Mouse (Mus musculus) spleen, adult 2 months (tissue): ENCODE results near the gene Mettl24. TPM values are rescaled to one million over a fixed set of nuclear protein-coding genes. Genes with fewer than 3 reads are reported as not detected.

Experiments
- DNase-seq, 2 experiments: peaks; one replicate each; pipeline versions ENCODE4 v3.0.0 to v3.0.0-alpha.2; 2012 to 2021; ENCODE audit warnings: low spot score in 2 of 2, low read depth in 1 of 2
- H3K27ac ChIP-seq: fragments of 200-500 bp; 2 replicates; pipeline ENCODE4 v1.5.1; 2012; ENCODE audit warnings: low read length, inconsistent platforms; ENCODE audit not compliant: insufficient read depth
- H3K27me3 ChIP-seq: fragments of 200-500 bp; 2 replicates; pipeline ENCODE4 v1.6.1; 2012; ENCODE audit warnings: mild to moderate bottlenecking, moderate library complexity, low read length, inconsistent platforms; ENCODE audit not compliant: control insufficient read depth, insufficient read depth
- H3K36me3 ChIP-seq: fragments of 200-500 bp; 2 replicates; pipeline ENCODE4 v1.6.1; 2012; ENCODE audit warnings: mild to moderate bottlenecking, low read length, inconsistent platforms; ENCODE audit not compliant: control insufficient read depth, insufficient read depth
- H3K4me1 ChIP-seq: fragments of 200-500 bp; 2 replicates; pipeline ENCODE4 v1.6.1; 2011; ENCODE audit warnings: inconsistent platforms; ENCODE audit not compliant: control insufficient read depth, insufficient read depth, insufficient read length
- H3K4me3 ChIP-seq: fragments of 200-500 bp; 2 replicates; pipeline ENCODE4 v1.5.1; 2011; ENCODE audit warnings: mild to moderate bottlenecking, inconsistent platforms; ENCODE audit not compliant: insufficient read depth, insufficient read length; ENCODE audit errors: extremely low read depth
- CTCF ChIP-seq: fragments of 200-500 bp; IDR thresholded peaks from 2 replicates; pipeline ENCODE4 v1.5.1; 2011; ENCODE audit warnings: mild to moderate bottlenecking, inconsistent platforms; ENCODE audit not compliant: insufficient read depth, insufficient read length, insufficient replicate concordance; ENCODE audit errors: extremely low read depth
- POLR2A ChIP-seq: fragments of 200-500 bp; IDR thresholded peaks from 2 replicates; pipeline ENCODE4 v1.6.1; 2011; ENCODE audit warnings: low read depth, low read length, inconsistent platforms
- WGBS: fragments of 180-500 bp; shearing (Covaris S2); methylation state at CpG from one replicate; pipeline ENCODE4 v1.1.7; 2018; 5-methylcytosine and 5-hydroxymethylcytosine counted together
- polyA plus RNA-seq: library from polyadenylated mRNA; depleted of rRNA; stranded (reverse); fragments of >200 nt; gene quantifications from 2 replicates; pipeline ENCODE4 v1.2.3, GENCODE M21; 2012

Gene Mettl24
- polyA plus RNA-seq, 1 experiment: 0.85 TPM

DNA sequence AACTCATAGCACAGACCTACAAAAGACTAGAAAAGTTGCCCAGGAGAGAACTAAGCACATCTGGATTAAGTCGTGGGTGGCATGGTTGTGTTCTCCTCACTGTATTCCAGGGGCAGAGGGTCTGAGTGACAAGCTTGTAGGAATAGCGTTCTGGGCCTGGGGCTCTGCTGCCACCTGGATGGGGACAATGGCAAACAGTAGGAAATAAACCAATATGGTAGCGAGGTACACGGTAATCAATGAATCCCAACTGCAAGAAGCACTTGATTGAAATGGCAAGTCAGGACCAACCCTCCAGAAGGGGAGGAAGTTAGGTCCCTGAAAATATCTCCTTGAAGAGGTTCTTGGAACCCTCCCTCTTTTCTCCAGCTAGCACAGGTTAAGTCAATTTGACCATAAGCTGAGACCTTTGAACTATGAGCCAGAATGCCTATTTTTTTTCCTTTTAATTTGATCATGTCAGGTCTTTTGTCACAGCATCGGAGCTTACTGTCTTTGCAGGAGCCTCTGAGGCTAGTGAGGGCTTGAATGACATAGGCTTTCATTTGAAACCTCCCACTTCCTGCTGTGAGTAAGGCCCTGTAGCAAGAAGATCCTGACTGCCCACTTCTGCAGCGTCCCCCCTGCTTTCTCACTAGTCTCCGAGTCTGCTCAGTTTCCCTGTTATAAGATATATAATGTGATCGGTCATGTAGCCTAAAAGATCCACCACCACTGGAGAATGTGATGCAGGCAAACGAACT lies 78.1 kb downstream of the Mettl24 start:
- Histone ChIP-seq H3K27me3 (no peaks in the 10 kb centered on the region), H3K4me1 (no peaks in the 10 kb centered on the region), H3K27ac (no peak overlapping the region), H3K36me3 (no peaks in the 10 kb centered on the region), H3K4me3 (no peak overlapping the region)
- DNase-seq: no peak
- TF ChIP-seq CTCF (no peak), POLR2A (no peak)
- 71% methylated on average over 9 of the region's 9 CpGs for WGBS

DNA sequence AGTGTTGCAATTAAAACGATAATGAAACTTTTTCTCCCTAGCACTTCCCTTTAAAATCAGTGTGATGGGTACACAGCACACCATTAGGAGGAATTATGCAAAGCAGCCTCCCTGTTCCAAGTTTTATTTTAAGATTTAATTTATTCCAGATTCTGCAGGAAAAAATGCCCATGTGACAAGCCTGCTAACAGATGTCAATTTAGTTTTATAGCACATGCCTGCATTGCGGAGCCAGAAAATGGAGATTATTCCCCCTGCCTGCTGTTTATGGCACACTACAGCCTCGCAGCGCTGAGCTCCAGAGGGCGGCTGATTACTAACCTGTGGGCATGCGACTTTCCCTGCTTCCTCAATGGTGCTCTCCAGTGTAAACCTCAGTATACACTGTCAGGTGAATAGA lies 79.5 kb downstream of the Mettl24 start:
- WGBS: 83% methylated on average over 6 of the region's 6 CpGs
- no peak for DNase-seq
- Histone ChIP-seq H3K27me3 (no peaks in the 10 kb centered on the region), H3K4me1 (no peaks in the 10 kb centered on the region), H3K27ac (no peak overlapping the region), H3K36me3 (no peaks in the 10 kb centered on the region), H3K4me3 (no peak overlapping the region)
- TF ChIP-seq POLR2A: no peak
- no peak for TF ChIP-seq CTCF

DNA sequence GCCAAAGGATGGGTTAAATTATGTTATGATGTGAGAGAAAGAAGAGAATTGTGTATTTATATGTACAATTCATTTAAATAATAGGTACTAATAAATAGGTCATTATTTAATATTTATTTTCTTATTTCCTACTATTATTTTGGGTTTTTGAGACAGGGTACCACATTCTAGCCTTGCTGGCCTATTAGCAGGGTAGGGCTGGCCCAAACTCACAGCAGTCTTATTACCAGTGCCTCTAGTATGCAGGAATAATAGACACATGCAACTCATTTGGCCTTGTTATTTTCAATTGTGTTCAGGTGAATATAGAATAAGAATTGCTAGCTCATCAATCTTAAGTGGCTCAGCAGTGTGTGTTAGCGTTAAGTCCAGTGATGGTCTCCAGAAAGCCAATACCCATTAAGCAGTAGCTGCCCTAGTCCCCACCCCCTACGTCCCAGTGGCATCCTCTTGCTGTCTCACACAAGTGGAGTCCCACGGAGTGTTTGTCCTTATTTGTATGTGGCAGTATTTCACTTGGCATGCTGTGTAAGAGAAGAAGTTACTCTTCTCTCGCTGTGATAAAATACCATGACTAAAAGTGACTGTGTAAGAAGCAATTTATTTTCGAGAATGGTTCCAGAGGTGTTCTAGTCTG lies 80.1 kb downstream of the Mettl24 start:
- H3K4me3 ChIP-seq: no peak overlapping the region
- no peaks in the 10 kb centered on the region for H3K4me1 ChIP-seq
- no peak overlapping the region for H3K27ac ChIP-seq
- H3K36me3 ChIP-seq: no peaks in the 10 kb centered on the region
- TF ChIP-seq POLR2A (no peak), CTCF (no peak)
- H3K27me3 ChIP-seq: no peaks in the 10 kb centered on the region
- DNase-seq: no peak
- 90% methylated on average over 5 of the region's 5 CpGs for WGBS

DNA sequence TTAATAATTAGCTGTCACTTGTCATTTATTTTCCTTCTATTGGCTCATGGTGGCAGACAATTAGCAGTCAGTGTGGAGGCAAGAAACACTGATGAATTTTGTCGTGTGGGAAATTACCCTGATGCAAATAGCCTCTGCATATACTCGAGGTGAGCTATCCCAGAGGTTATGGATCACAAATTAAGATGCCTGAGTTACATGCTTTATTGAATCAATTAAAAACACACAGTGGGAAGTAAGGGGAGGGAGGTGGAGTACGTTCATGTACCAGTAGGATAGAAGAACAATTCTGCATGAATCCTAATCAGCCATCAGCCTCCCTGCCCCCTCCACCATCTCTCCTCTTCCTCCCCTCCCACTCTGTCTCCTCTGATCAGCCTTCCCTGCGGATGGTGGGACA lies 89.2 kb downstream of the Mettl24 start:
- TF ChIP-seq POLR2A: no peak
- TF ChIP-seq CTCF: no peak
- Histone ChIP-seq H3K27ac (no peak overlapping the region), H3K36me3 (no peaks in the 10 kb centered on the region), H3K4me1 (no peaks in the 10 kb centered on the region), H3K4me3 (no peak overlapping the region), H3K27me3 (no peaks in the 10 kb centered on the region)
- DNase-seq: no peak
- 80% methylated on average over 4 of the region's 4 CpGs for WGBS

DNA sequence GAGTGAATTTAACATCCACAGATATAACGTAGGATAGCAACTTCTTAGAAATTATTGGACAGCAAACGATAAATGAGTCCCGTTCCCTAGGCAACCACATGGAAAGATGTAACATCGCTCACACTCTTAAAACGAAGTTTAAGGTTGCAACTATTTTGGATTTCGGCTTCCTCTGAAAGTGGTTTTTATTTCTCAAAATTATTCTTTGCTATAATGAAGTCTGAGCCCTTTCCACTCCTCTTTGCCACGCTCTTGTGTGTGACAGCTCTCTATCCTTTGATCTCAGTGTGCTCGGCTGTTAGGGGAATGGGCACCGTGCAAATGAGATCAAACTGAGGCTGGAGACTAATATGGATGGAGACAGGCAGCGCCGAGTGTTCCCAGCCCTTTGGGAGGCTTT lies 92.1 kb downstream of the Mettl24 start:
- no peaks in the 10 kb centered on the region for H3K36me3 ChIP-seq
- no peak overlapping the region for H3K4me3 ChIP-seq
- H3K4me1 ChIP-seq: no peaks in the 10 kb centered on the region
- TF ChIP-seq CTCF (no peak), POLR2A (no peak)
- DNase-seq: no peak
- 81% methylated on average over 11 of the region's 11 CpGs for WGBS
- no peak overlapping the region for H3K27ac ChIP-seq
- no peaks in the 10 kb centered on the region for H3K27me3 ChIP-seq

DNA sequence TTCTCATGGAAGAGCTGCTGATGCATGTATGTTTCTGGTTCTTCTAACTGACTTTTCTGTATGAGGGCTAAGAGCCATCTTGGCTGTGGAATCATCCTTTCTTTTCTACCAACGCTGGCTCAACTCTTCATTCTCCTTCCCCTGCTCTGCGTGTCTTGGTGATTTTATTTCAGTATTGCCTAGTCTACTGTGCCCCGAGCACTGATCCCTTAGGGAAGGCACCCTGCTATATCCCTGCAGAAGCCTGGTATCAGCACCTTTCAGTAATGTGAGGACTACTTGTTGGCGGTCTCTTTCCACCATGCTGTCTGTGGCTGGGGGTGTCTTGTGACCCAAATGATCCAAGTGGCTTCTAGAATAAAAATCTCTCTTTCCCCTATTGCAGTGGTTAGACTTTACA lies 92.6 kb downstream of the Mettl24 start:
- WGBS: 90% methylated on average over 4 of the region's 4 CpGs
- no peak for DNase-seq
- no peaks in the 10 kb centered on the region for H3K36me3 ChIP-seq
- H3K27ac ChIP-seq: no peak overlapping the region
- H3K4me1 ChIP-seq: no peaks in the 10 kb centered on the region
- H3K4me3 ChIP-seq: no peak overlapping the region; the same call in 1 of the 2 replicates
- no peaks in the 10 kb centered on the region for H3K27me3 ChIP-seq
- no peak for TF ChIP-seq POLR2A
- no peak for TF ChIP-seq CTCF

DNA sequence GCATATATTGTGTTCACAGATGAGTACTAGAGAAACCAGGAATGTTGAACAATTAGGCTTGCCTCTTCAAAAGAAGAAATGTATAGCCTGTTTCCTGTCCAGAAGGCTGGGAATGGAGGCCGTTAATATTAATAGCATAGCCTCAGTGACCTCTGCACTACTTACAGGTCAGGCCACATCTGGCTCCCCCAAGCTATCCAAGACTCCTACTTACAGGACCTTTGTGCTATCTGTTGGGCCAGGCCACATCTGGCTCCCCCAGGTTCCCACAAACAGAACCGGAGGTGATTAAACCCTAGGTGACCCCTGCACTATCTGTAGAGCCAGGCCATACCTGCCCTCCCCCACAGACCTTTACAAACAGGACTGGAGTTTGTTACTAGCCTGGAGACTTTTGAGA lies 94.1 kb downstream of the Mettl24 start:
- H3K4me3 ChIP-seq: no peak overlapping the region
- H3K27me3 ChIP-seq: no peaks in the 10 kb centered on the region
- no peak overlapping the region for H3K27ac ChIP-seq
- WGBS: 62% methylated on average over 2 of the region's 2 CpGs
- TF ChIP-seq CTCF (no peak), POLR2A (no peak)
- no peak for DNase-seq
- H3K36me3 ChIP-seq: no peaks in the 10 kb centered on the region
- H3K4me1 ChIP-seq: no peaks in the 10 kb centered on the region
